Mouse (Mus musculus): ENCODE data around the gene Mob2.

Mob2 gene

GRCm38 (mm10) chr7:142060931-142061565 lies at the start of gene Mob2:
Mob2 (minus strand) TSS chr7:142061065.
- peak; percentile 77 for DNase-seq (ENCODE audit: low spot score)

GRCm38 (mm10) chr7:142104747-142105146 lies 43.9 kb upstream of the Mob2 start:
- no peak for DNase-seq (ENCODE audit: low spot score)

- DNase-seq (ENCODE audit: low spot score), result peak; percentile 52
Measured at GRCm38 (mm10) chr7:142097776-142098175, 36.9 kb upstream of the Mob2 start.

GRCm38 (mm10) chr7:142096701-142097100 lies 35.8 kb upstream of the Mob2 start:
- no peak for DNase-seq (ENCODE audit: low spot score)

- peak; percentile 68 for DNase-seq (ENCODE audit: low spot score)
Measured at GRCm38 (mm10) chr7:142095183-142095931, 34.5 kb upstream of the Mob2 start, which contains the start of gene Dusp8. Dusp8 (minus strand) TSS chr7:142095843.

GRCm38 (mm10) chr7:142094301-142095143 lies 33.7 kb upstream of the Mob2 start:
- DNase-seq (ENCODE audit: low spot score), result no peak

GRCm38 (mm10) chr7:142093696-142094240 lies 32.9 kb upstream of the Mob2 start:
- no peak for DNase-seq (ENCODE audit: low spot score)

- no peak for DNase-seq (ENCODE audit: low spot score)
Measured at GRCm38 (mm10) chr7:142092991-142093390, 32.1 kb upstream of the Mob2 start.

- no peak for DNase-seq (ENCODE audit: low spot score)
Measured at GRCm38 (mm10) chr7:142091848-142092247, 31.0 kb upstream of the Mob2 start.

GRCm38 (mm10) chr7:142089648-142090447 lies 29.0 kb upstream of the Mob2 start:
- no peak for DNase-seq (ENCODE audit: low spot score)

- DNase-seq (ENCODE audit: low spot score), result peak; percentile 15
Measured at GRCm38 (mm10) chr7:142088886-142089285, 28.0 kb upstream of the Mob2 start.

GRCm38 (mm10) chr7:142087069-142087652 lies 26.3 kb upstream of the Mob2 start:
- no peak for DNase-seq (ENCODE audit: low spot score)

- no peak for DNase-seq (ENCODE audit: low spot score)
Measured at GRCm38 (mm10) chr7:142086159-142086905, 25.5 kb upstream of the Mob2 start.

GRCm38 (mm10) chr7:142084820-142085219 lies 24.0 kb upstream of the Mob2 start:
- peak; percentile 57 for DNase-seq (ENCODE audit: low spot score)

- DNase-seq (ENCODE audit: low spot score), result no peak
Measured at GRCm38 (mm10) chr7:142084395-142084794, 23.5 kb upstream of the Mob2 start.

GRCm38 (mm10) chr7:142083588-142084317 lies 22.9 kb upstream of the Mob2 start:
- no peak for DNase-seq (ENCODE audit: low spot score)

GRCm38 (mm10) chr7:142082607-142083006 lies 21.7 kb upstream of the Mob2 start:
- DNase-seq (ENCODE audit: low spot score), result no peak

GRCm38 (mm10) chr7:142082179-142082578 lies 21.3 kb upstream of the Mob2 start:
- no peak for DNase-seq (ENCODE audit: low spot score)

GRCm38 (mm10) chr7:142081736-142082135 lies 20.9 kb upstream of the Mob2 start:
- no peak for DNase-seq (ENCODE audit: low spot score)

- no peak for DNase-seq (ENCODE audit: low spot score)
Measured at GRCm38 (mm10) chr7:142080876-142081275, 20.0 kb upstream of the Mob2 start.

Measured in ovary, adult 18-20 months (tissue).